Mouse (Mus musculus): Measurements from ENCODE around the gene Arfgap3.
"Not testable (repeated sequence)": the region's sequence is repeated elsewhere in the genome, so short reads cannot be mapped to it uniquely, and the experiment has no call there.

The Arfgap3 gene

DNA sequence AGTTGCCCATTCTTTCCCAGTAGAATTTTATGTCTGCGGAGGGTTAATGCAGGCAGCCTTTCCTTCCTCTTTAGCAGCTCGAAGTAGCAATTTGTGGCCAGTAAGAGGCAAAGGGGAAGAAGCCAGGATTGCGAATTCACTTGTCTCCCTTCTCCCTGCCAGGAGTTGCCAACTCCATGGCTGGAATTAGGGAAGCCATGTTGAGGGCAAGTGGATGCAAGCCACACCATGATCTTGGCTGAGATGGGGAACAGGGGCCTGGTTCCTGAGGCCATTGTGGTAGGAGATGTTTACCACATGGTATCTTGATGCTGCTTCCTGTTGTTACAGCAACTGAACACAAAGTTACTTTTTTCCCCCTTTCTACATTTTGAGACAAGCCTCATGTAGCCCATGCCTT is 55.1 kb downstream of the Arfgap3 start:
- no peak for DNase-seq (ENCODE audit: low read depth)

DNA sequence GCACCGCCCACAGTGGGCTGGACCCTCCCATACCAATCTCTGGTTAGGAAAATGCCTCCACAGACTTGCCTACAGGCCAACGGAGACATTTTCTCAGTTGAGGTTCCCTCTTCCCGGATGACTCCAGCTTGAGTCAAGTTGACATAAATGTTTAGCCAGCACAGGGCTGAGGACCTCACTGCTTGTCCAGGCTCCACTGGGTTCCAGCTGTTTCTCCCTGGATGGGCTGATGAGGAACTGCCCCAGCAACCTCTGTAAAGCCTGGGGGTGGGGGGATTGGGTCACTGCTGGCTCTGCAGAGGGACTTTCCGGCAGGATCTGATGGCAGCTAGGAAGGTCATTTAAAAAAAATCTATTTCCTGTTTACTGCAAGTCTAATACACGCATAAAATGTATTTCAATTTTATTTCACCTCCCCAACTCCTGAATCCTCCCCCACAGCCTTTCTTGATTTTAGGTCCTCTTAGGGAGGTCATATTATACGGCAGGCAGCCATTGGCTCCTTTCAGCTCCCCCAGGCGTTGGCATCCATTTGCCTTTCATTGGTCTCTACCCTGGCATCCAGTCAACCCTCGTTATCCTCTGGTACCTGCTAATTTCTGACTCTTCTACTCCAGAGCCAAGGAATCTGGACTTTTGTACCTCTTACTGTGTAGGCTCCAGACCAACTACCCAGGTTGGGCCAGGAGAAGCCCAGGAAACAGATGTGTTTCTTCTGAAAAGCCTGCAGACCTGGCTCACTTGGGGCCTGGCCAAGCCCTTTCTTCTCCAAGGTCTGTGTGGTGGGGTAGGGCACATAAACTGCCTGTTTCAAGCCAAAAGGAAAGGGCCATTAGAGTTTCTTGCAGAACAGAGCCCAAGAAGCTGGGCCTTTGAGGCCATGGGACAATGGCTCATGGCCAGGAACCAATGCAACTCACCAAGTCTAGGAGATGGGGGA is 56.1 kb downstream of the Arfgap3 start:
- no peak for DNase-seq (ENCODE audit: low read depth)

DNA sequence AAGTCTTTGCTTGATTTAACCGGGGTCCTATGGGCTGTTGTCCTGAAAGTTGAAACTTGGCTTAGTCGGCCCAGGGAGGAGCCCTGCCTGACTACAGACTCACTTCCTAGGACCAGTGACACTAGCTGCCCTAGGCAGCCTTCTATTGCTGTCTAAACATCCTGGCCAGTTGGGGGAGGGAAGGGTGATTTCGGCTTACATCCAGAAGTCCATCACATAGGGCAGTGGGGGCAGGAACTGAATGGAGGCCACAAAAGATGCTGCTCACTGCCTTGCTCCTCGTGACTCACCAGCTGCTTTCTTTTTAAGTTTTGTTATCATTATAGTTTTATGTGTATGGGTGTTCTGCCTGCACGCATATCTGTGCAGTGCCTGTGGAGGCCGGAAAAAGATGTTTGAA is 56.9 kb downstream of the Arfgap3 start:
- DNase-seq (ENCODE audit: low read depth): no peak

DNA sequence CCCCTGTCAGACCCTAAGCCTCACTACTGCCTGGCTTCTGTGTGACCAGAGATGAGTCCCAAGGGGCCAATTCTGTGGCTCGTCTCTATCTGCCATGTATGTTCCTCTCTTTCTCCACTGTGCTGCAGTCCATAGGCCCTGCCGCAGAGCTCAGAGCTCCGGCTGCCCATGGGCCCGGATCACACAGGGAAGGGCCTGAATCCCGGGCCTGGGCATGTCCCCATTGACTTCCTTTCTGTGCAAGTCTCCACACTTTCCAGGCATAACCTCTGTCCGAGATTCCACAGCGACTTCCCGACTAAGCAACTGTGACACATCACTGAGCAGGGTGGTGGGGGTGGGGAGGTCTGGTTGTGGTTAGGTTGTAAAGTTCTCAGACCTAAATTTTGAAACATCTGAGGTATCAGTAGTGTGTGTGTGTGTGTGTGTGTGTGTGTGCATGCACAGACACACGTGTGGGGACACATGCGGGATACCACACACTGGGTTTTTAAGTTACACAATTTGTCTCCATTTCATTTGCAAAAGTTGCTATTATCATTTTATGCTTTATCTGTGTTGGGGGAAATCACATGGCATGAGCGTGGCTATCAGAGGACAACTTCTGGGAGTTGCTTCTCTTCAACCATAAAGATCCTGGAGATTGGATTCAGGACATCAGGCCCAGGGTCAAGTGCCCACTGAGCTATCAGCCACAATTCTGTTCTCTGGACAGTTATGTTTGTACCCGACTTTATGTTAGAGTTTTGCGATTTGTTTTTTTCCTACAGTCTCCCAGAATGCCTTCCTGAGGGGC is 57.6 kb downstream of the Arfgap3 start:
- no peak for DNase-seq (ENCODE audit: low read depth)

DNA sequence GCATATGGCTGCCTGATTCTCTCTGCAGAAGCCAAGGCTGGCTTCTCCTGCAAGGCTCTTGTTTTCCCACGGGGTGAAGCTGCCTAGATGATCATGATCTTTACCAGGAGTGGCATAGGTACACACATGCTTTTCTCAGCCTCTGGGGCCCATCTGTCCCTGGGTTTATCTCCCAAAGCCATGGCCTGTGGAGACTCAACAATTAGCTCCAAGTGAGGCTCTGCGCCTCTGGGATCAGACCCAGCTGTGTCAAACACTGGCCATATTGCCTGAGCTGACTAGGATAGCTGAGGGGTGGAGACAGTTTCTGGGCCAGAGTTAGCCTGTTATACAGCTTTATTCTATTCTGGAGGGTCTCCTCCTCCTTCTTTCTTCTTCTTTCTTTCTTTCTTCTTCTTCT is 59.1 kb downstream of the Arfgap3 start:
- DNase-seq (ENCODE audit: low read depth): no peak

DNA sequence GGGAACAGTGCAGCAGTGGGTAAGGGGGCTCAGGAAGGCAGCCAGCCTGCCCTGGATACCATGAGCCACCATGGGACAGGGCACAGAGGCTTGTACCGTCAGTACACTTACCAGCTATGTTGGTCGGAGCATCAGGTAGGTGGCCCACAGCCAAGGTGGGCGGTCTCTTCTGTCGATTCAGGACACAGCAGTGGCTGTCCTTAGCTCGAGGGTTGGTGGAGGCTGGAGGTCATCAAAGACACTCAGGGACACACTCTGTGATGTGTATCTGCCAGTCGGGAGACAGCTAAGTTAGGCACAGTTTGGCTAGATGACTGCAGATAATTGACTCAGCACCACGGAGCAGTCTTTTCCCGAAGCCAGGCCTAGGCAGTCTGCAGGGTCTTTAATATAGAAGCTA is 65.2 kb downstream of the Arfgap3 start:
- no peak for DNase-seq (ENCODE audit: low read depth)

DNA sequence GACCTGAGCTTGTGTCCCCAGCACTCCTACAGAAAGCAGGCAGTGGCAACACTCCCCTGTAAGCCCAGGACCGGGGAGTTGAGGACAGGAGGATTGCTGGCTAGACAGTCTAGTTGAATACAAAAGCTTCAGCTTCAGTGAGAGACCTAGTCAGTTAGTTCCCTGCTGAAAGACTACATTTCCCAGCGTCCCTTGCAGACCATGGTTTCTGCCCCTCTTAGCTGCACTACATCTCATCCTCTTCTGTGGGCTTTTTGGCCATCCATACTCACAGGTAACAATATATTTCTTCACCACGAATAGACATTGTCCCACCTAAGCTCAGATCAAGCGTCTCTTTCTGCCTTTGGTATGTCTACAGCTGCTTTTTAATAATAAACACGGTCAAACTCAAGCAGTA is 67.7 kb downstream of the Arfgap3 start:
- no peak for DNase-seq (ENCODE audit: low read depth)

DNA sequence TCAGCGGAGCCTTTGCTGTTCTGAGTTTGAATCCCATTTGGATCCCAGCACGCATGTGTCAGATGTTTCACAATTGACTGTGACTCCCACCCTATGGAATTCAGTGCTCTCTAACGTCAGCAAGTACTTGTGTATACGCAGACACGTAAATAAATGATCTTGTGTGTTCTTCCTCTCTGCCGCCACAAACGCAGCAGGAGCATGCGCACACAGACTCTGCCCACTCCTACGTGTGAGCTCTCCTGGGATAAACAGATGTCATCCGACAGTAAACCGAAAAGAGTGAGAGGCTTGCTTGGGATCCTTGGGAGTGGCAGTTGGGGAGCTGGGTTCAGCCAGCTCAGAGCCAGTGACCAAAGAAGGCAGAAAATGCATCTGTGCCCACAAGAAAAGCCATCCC is 68.7 kb downstream of the Arfgap3 start:
- DNase-seq (ENCODE audit: low read depth): no peak

DNA sequence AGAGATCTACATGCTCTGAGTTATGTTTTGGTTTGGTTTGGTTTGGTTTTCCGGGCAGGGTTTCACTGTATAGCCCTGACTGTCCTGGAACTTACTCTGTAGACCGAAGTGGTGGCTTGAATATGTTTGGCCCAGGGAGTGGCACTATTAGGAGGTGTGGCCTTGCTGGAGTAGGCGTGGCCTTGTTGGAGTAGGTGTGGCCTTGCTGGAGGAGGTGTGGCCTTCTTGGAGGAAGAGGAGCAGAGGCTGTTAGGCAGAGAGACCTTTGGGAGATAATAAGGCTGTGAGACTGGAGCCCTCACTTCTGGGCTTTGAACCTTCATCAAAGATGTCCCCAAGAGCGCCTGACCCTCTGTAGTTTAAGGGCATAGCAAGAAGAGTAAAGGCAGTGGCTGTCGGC is 71.5 kb downstream of the Arfgap3 start:
- no peak for DNase-seq (ENCODE audit: low read depth)

DNA sequence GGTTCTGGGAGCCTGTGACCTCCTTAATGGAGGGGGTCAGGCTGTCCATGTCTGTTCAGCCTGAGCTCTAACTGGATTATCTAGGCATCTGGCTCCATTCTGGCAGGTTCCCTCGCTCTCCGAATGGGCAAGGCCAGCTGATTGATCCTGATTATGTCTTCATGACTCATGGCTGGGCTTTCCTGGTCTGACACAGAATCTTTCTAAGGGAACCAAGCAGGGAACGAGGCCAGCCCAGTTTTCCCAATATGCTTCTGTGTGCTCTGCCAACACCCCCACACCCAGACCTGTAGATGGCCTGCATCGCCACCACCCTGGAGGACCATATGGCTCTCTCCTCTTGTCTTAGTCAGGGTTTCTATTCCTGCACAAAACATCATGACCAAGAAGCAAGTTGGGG is 72.6 kb downstream of the Arfgap3 start:
- DNase-seq (ENCODE audit: low read depth): no peak

DNA sequence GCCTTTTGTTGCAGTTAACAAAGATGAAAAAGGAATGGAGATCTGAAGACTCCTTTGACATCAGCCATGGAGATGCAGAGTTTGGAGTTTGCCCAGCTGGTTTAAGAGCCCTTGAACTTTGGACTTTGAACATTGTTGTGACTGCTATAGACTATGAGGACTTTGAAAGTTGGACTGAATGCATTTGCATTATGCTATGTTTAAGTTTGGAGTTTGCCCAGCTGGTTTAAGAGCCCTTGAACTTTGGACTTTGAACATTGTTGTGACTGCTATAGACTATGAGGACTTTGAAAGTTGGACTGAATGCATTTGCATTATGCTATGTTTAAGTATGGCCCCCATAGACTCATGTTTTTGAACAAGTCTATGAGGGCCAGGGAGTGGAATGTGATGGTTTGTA is 75.8 kb downstream of the Arfgap3 start:
- DNase-seq (ENCODE audit: low read depth): not testable (repeated sequence)

DNA sequence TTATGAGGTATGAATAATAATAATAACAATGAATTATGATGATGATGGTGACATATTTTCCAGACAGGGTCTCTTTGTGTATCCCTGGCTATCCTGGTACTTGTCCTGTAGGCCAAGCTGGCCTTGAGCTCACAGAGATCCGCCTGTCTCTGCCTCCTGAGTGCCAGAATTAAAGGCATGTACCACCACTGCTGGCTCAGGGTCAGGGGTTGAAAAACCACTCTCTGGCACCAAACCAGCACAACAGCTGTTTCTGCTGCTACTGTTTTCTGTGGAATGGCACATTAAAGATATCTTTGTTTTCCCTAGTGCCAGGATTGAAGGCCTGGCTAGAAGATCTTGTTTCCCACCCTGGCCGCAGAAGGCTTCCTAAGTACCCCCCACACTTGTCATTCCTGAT is 77.0 kb downstream of the Arfgap3 start:
- no peak for DNase-seq (ENCODE audit: low read depth)

DNA sequence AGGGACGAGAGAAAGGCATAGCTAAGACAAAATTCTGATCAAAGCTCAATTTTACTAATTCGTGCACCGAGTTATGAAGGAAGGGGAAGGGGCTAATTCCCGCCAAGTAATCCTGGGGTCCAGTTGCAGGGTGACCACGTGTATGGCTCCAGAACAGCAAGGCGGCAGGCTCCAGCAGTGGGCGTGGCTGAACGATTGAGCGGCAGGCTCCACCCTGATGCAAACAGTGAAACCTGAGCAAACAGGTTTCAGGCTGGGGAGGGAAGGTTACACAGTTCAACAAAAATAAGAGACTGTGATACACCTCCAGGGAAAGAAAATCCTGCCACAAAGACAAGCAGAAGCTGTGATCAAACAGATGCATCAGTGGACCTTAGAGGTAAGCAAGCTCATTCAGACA is 78.8 kb downstream of the Arfgap3 start:
- not testable (repeated sequence) for DNase-seq (ENCODE audit: low read depth)

DNA sequence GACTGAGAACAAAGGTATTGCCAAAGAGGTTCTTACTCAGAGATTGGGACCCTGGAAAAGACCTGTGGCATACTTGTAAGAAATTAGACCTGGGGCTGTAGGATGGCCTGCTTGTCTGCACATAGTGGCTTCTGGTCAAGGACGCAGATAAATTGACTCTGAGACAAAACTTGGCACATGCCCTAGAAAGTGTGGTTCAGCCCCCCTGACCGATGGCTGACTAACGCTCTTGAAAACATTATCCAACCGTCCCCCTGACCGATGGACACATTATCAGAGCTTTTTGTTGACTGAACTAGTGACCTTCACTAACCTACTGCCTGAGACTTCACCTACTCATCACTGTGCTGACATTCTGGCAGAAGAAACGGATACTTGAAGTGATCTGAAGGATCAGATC is 80.1 kb downstream of the Arfgap3 start:
- DNase-seq (ENCODE audit: low read depth): not testable (repeated sequence)

DNA sequence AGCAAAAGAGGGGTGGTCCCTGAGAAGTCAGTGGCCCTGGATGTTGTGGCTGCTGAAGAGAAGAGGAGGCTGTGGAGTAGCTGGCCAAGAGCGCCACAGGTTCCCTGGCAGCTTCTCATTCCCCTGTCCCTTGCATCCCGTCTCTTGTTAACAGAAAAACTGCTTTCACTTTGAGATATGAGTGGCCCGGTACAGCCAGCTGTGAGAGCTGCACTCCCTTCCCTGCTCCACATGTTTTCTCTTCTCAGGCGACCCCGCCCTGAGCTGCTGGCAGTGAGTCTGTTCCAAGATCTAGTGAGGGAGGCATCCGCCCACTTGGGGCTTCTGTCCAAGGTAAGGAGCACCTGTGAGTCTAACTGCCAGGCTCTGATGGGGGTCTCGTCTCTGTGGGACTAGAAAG is 81.6 kb downstream of the Arfgap3 start:
- DNase-seq (ENCODE audit: low read depth): not testable (repeated sequence)

DNA sequence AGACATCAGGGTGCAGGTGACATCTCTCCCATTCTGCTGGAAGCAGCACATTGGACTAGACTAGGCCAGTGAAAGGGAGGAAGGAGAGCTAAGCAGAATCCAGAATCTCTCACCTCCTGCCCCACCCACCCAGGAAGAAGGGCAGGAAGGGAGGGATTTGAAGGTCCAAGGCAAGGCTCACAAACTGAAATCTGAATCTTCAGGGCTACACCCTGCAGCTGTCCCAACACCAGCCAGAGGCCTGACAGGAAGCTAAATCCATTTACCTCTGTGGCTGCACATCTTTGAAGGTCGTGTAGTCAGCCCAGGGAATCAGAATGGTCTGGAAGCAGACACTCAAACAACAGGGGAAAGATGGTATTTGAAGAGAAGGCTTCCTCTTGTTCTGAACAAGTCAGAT is 84.8 kb downstream of the Arfgap3 start:
- DNase-seq (ENCODE audit: low read depth): no peak

DNA sequence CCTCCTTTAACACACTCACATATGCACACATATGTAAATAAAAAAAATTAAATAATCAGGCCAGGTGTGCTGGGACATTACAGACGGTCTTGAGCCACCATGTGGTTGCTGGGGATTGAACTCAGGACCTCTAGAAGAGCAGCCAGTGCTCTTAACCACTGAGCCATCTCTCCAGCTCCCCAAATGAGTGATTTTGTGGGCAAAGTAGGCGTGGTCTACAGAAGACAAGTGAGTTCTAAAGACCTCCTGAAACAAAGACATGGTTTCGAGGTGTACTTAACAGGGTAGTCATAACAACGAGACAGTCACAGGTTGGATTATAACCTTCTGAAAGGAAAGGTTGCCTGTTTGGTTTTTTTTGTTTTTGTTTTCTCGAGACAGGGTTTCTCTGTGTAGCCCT is 86.6 kb downstream of the Arfgap3 start:
- no peak for DNase-seq (ENCODE audit: low read depth)

DNA sequence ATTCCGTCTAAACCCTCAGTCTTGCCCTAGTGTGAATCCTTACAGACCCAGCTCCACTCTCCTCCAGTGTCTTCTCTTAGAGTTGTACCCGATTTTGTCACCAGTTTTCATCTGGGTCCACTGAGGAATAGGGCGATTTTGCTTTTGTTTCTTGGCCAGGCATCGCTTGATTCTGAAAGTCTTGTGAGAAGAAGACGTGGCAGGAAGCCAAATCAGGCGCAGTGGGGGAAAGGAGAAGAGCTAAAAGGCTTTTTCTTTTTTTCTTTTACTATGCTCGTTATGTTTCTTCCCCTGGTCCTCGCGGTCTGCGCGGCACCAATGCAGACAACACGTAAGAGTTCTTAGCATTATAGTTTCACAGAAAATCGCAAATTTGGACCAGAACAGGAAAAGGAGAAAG is 92.1 kb downstream of the Arfgap3 start:
- DNase-seq (ENCODE audit: low read depth): no peak

DNA sequence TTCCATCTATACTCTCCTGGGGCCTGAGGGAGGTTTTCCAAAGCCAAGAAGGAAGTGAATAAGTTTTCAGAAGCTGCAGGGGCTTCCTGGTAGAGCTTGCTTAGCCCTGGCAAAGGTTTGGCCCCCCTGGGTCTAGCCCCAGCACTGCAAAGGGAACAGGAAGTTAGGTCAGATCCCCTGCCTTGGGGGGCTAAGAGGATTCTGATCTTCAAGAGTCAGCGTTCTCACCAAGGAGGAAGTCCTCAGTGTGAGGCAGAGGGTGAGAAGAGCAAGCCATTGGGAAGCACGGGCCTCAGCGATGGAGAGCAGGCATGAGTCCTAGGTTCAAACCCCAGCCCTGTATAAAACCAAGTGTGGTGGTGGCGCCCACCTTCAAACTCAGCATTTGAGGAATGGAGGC is 93.6 kb downstream of the Arfgap3 start:
- DNase-seq (ENCODE audit: low read depth): no peak

DNA sequence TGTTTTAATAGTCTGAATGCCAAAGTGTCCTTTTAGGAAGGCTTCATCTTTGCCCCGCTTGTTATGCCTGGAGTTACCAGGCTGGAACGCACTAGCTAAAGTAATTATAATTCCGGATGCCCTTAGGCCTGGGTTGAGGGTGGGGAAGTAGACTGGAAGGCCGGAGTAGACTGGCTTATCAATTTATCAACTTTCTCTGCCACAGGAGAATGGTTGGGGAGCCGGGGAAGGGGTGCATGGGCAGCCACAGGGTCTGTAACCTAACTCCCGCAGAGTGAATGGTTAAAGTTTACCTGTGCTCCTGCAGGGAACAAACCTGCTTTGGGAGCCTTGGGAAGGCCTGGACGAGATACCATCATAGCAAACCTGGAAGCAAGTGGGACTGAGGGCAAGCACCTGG is 94.1 kb downstream of the Arfgap3 start:
- no peak for DNase-seq (ENCODE audit: low read depth)

DNA sequence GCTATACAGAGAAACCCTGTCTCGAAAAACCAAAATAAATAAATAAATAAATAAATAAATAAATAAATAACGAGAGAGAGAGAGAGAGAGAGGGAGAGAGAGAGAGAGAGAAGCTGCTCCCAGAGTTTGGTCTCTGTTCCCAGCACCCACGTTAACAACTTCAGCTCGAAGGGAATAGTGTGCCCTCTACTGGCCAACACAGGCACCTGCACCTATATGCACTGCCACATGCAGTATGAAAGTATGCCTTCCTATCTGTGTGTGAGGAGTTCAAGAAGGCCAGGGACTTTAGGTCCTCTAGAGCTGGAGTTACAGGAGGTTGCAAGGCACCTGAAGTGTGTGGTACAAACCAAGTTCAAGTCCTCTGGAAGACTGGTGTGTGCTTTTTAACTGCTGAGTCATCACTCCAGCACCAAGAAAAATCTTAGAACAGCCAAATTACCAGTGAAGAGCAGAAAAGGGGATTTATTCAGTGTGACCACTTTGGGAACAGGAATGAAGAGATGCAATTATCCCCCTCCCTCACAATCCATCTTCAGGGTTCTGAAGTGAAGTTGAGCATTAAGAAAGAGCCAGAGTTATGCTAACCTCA is 94.8 kb downstream of the Arfgap3 start:
- no peak for DNase-seq (ENCODE audit: low read depth)

DNA sequence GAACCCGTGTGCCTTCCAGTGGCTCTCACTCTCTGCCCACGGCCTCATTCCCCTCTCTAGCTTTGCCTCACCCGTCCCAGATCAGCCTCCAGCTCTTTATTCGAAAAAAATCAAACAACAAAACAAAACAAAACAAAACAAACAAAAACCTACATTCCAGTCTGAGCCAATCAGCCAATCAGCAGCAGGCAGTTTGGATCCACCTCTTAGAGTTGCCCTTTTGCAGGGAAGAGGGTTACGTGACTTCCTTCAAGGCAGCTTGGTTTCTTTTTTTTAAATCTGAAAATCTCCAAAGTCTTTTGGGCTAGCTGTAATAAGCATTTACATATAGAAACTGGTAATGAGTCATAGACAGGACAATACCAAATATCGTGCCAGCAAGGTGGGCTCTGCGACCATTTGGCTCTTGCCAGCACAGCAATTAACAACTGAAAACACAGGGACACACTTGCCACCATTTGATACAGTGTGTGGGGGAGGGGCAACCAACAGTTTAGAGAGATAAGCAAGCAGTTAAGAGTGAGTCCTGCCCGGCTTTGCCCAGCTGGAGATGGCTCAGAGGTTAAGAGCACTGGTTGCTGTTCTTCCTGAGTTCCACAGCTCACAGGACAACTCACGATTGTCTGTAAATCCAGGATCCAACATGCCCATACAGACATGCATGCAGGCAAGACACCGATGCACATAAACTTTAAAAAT is 95.5 kb downstream of the Arfgap3 start:
- no peak for DNase-seq (ENCODE audit: low read depth)
